Mouse (Mus musculus) induced T-regulatory cell, adult 2 months (primary cell): ENCODE results near the gene Ten1.

ENCODE experiments used
- DNase-seq: peaks from one replicate; pipeline ENCODE4 v3.0.0-alpha.2; 2012; ENCODE audit warnings: low read depth

Ten1 gene

GRCm38 (mm10) chr11:116198639-116199531, at the start of gene Ten1, which contains the start of gene Acox1:
Gene Ten1, plus strand, starts transcription at chr11:116198855.
Gene Acox1, minus strand, starts transcription at chr11:116199045.
- DNase-seq, result peak; percentile 97

DNA sequence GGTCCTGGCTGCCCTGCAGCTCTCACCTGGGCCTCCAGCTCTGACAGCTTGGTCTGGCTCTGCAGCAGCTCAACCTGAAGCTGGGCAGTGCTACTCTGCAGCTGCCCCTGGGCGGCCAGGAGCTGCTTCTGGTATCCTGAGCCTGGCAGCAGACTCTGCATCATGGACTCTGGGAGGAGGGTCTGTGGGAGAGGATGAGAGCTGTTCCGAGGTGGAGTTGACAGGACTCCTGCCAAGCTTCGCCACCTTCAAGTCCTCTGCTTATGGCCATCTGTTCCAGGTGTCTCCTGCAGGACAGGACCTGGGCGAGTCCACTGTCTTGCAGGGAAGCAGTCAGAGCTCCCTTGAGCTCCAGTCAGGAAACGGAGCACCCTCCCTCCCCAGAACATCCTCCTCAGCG, 49.3 kb upstream of the Ten1 start:
- no peak for DNase-seq

GRCm38 (mm10) chr11:116150960-116151359, 47.7 kb upstream of the Ten1 start:
- no peak for DNase-seq

GRCm38 (mm10) chr11:116161312-116161711, 37.3 kb upstream of the Ten1 start:
- DNase-seq, result no peak

- no peak for DNase-seq
Measured at GRCm38 (mm10) chr11:116162146-116162545, 36.5 kb upstream of the Ten1 start.

- DNase-seq, result no peak
Measured at GRCm38 (mm10) chr11:116163002-116163401, 35.7 kb upstream of the Ten1 start.

- peak; percentile 40 for DNase-seq
Measured at GRCm38 (mm10) chr11:116167232-116167631, 31.4 kb upstream of the Ten1 start.

DNA sequence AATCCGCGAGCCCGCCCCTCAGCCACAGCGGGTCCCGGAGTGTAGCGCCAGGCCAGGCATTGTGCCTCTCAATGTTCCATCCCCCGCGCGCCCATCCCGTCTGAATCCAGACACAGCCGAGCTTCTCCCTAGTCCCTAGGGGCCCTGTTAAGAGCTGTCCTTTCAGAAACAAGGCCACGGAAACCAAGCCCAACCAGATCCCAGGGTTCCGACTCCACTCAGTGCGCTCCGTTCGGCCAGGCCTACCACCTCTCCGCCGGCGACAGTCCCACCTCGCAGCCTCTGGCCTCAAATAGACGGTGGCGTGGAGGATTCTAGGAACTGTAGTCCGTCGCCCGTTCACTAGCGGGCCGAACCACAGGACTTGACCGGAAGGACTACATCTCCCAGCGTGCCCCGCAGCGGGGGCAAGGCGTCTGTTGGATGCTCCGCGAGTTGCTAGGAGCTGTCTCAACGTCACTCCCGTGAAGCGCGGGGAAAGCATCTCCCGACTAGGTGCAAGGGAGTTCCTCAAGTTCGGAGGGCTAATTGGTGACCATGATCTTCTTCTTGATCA, 30.7 kb upstream of the Ten1 start, which contains the start of gene Fbf1:
Gene Fbf1 (minus strand): TSS at position 283 of the 556 bp plus-strand sequence.
- peak; percentile 92 for DNase-seq

DNA sequence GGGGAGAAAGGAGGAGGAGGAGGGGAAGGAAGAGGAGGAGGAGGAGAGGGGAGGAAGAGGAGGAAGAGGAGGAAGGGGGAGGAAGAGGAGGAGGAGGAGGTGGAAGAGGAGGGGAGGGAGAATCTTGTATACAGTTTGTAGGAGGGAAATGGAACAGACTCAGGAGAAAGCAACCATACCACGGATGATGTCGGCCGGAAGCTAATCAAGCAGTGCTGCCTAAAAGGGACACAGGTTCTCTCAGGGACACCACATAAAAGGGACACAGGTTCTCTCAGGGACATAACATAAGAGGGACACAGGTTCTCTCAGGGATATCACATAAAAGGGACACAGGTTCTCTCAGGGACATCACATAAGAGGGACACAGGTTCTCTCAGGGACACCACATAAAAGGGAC, 29.4 kb upstream of the Ten1 start:
- no peak for DNase-seq

- peak; percentile 10 for DNase-seq
Measured at GRCm38 (mm10) chr11:116170003-116170800, 28.5 kb upstream of the Ten1 start.

- DNase-seq, result no peak
Measured at GRCm38 (mm10) chr11:116171959-116172358, 26.7 kb upstream of the Ten1 start.

DNA sequence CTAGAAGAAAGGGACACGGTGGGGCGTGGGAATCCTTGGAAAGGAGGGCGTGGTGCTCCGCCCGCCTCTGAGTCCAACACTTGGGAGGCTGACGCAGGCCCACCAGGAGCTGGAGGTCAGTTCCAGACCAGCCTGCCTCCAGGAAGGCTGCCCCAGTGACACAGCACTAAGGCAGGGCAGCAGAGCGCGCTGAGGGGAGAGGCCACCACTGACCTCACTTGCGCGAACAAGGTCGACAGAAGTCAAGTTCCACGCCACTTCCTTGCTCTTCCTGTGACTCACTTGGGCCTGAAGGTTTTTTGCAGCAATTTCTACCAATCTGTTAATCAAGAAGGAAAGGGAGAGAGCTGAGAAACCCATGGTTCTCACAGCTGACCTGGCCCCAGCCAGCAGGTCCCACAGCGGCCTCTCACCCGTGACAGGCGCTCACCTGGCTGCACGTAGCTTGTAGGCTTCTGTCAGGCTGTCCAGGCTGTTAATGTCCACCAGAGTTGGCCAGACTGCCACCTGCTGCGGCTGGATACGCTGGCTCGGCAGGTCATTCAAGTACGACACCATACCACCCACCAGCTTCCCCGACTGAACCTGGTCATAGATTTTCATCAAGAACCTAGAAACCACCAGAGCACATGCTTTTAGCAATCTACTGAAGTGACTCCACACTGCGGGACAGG, 23.7 kb upstream of the Ten1 start:
- DNase-seq, result no peak

DNA sequence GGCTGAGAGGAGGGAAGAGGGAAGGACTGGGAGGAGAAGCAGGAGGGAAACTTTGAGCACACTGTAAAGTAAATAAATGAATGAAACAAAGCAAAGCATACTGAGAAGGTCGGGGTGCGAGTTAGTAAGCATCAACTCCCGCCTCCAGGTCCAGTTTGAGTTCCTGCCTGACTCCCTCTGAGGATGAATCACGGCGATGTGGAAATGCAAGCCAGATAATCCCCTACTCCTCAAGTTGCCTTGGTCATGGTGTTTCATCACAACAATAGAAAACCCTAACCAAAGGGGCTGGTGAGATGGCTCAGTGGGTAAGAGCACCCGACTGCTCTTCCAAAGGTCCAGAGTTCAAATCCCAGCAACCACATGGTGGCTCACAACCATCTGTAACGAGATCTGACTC, 22.6 kb upstream of the Ten1 start:
- no peak for DNase-seq

- DNase-seq, result no peak
Measured at GRCm38 (mm10) chr11:116178411-116179121, 20.1 kb upstream of the Ten1 start.

- no peak for DNase-seq
Measured at GRCm38 (mm10) chr11:116185836-116186235, 12.8 kb upstream of the Ten1 start.

- DNase-seq, result no peak
Measured at GRCm38 (mm10) chr11:116186360-116186759, 12.3 kb upstream of the Ten1 start.

GRCm38 (mm10) chr11:116187226-116187930, 11.3 kb upstream of the Ten1 start:
- no peak for DNase-seq

GRCm38 (mm10) chr11:116194619-116195018, 4.0 kb upstream of the Ten1 start:
- peak; percentile 42 for DNase-seq

DNA sequence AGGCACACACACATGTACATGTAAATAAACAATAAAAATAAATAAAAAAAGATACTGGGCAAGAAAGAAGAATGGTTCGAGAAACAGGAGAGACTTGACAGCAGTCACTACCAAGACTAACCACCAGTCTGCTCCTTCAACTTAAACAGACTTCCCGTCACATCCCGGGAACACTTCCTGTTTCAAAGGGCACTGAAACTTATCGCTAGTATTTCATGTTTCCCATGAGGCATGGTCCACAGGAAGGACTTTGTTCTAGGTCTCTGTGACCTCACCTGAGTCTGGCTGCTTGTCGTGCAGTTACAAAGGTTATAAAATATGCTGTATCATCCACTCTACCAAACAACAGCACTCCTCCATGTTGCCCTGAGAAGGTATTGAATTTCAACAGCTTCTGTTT, 3.4 kb upstream of the Ten1 start:
- DNase-seq, result peak; percentile 39

DNA sequence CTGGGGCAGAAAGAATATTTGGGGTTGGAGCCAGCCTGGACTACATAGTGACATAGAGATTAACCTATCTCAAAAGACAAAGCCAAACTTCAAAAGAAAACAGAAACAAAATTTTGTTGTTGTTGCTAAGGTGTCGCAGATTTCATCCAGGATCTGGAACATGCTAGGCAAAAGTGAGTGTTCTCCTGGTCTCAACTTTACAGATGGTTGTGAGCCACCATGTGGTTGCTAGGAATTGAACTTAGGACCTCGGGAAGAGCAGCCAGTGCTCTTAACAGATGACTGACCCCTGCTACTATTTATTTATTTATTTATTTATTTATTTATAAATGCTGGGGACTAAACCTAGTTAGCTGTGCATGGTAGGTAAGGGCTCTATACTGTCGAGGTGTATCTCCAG, 2.3 kb upstream of the Ten1 start:
- DNase-seq, result no peak
